Mouse (Mus musculus) midbrain, postnatal 0 days (tissue): ENCODE results near the gene Orc3. TPM values are rescaled to one million over a fixed set of nuclear protein-coding genes. Genes with fewer than 3 reads are reported as not detected.

ENCODE experiments used
- ATAC-seq: fragments of 200-750 bp; cut with Nextera tagmentation; 2 replicates; pipeline ENCODE4 v1.8.0; 2017; ENCODE audit warnings: moderate number of reproducible peaks, mild to moderate bottlenecking, moderate TSS enrichment, moderate library complexity; ENCODE audit not compliant: low FRiP score
- DNase-seq: peaks from one replicate; pipeline ENCODE4 v3.0.0-alpha.2; 2015; ENCODE audit warnings: low spot score
- H3K27ac ChIP-seq: fragments of 300-500 bp; sonication (generic); 2 replicates; pipeline ENCODE4 v1.5.1; 2014; ENCODE audit warnings: low read depth, mild to moderate bottlenecking, low read length, mixed read lengths
- H3K27me3 ChIP-seq: fragments of 300-500 bp; sonication (generic); 2 replicates; pipeline ENCODE4 v1.6.1; 2014; ENCODE audit warnings: low read length, control low read depth, mixed read lengths; ENCODE audit not compliant: insufficient read depth
- H3K36me3 ChIP-seq: fragments of 300-500 bp; sonication (generic); 2 replicates; pipeline ENCODE4 v1.6.1; 2014; ENCODE audit warnings: low read length, control low read depth, mixed read lengths; ENCODE audit not compliant: insufficient read depth
- H3K4me1 ChIP-seq: fragments of 300-500 bp; sonication (generic); 2 replicates; pipeline ENCODE4 v1.6.1; 2014; ENCODE audit warnings: mild to moderate bottlenecking, control low read depth, antibody characterized with exemption, low read length, mixed read lengths; ENCODE audit not compliant: insufficient read depth
- H3K4me2 ChIP-seq: fragments of 300-500 bp; sonication (generic); 2 replicates; pipeline ENCODE4 v1.6.1; 2014; ENCODE audit warnings: low read depth, mild to moderate bottlenecking, low read length, mixed read lengths; ENCODE audit not compliant: poor library complexity, severe bottlenecking
- H3K4me3 ChIP-seq: fragments of 300-500 bp; sonication (generic); 2 replicates; pipeline ENCODE4 v1.5.1; 2014; ENCODE audit warnings: low read depth, mild to moderate bottlenecking, low read length, moderate library complexity
- H3K9ac ChIP-seq: fragments of 300-500 bp; sonication (generic); replicated peaks from 2 replicates; pipeline ENCODE4 v1.6.1; 2014; ENCODE audit warnings: mild to moderate bottlenecking, low read length, moderate library complexity, mixed read lengths; ENCODE audit not compliant: poor library complexity, severe bottlenecking
- H3K9me3 ChIP-seq: fragments of 300-500 bp; sonication (generic); 2 replicates; pipeline ENCODE4 v1.6.1; 2016; ENCODE audit warnings: low read length, control low read depth
- CTCF ChIP-seq: IDR thresholded peaks from 2 replicates; pipeline ENCODE4 v1.5.1; 2016; ENCODE audit warnings: antibody characterized with exemption, mild to moderate bottlenecking
- WGBS: fragments of 180-500 bp; shearing (Covaris S2); extraction: QIAGEN DNeasy Blood & Tissue Kit; methylation state at CpG from one replicate; pipeline ENCODE4 v1.1.7; 2014; 5-methylcytosine and 5-hydroxymethylcytosine counted together
- polyA plus RNA-seq: library from polyadenylated mRNA; unstranded; fragments of >200 nt; fragmentation: Nextera tagmentation; extraction: Ambion mirVana; gene quantifications from 2 replicates; pipeline ENCODE4 v1.2.1, GENCODE M21; 2015
- total RNA-seq: library from RNA; depleted of rRNA; stranded (reverse); fragments of >200 nt; gene quantifications from 2 replicates; pipeline ENCODE4 v1.2.3, GENCODE M21; 2014

Gene Orc3
- total and polyA plus RNA-seq, 2 experiments from 2014 or later = 57.2 to 65.0 TPM

DNA sequence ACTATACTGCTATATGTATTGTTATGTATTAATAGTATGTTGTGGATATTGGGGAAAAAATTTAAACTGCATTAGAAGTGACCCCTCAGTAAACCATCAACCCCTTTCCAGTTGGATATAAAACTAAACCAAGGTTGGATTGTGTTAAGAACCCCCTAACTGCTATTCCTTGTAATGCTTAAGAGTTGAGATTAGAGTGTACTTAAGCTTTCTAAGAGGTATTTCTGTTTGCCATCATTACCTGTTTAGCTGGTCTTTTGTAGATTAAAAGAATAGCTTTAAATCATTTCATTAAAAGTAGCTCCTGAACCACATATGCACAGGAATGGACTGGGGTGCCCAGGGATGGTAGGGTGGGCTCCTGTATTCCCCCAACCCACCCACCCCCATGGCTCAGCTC lies 30.0 kb upstream of the Orc3 start:
- DNase-seq (no peak), ATAC-seq (no peak)
- Histone ChIP-seq H3K4me2 (no peak overlapping the region), H3K27ac (no peak overlapping the region), H3K9ac (no peak overlapping the region), H3K4me1 (no peaks in the 10 kb centered on the region), H3K36me3 (peaks cover 42% of the 10 kb centered on the region), H3K9me3 (no peaks in the 10 kb centered on the region; the same call in 1 of the 2 replicates), H3K4me3 (no peak overlapping the region), H3K27me3 (no peaks in the 10 kb centered on the region)
- TF ChIP-seq CTCF = no peak

DNA sequence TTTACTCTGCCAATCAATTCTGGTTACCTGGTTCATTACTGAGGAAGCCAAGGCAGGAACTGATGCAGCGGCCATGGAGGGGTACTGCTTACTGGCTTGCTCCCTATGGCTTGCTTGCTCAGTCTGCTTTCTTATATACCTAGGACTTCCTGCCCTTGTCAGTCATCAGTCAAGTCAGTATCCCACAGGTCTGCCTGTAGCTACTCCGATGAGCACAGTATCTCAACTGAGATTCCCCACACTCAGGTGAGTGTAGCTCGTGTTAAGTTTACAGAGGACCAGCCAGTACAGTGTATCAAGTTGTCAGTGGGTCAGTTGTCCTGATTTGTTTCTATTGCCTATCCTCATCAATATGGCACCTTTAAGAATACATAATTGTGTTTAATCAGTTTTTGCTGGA lies 26.0 kb upstream of the Orc3 start:
- no peak overlapping the region for H3K27ac ChIP-seq
- peaks cover 22% of the 10 kb centered on the region for H3K36me3 ChIP-seq
- TF ChIP-seq CTCF = no peak
- no peaks in the 10 kb centered on the region for H3K4me1 ChIP-seq
- WGBS = 92% methylated on average over 3 of the region's 3 CpGs
- no peak for DNase-seq
- H3K9me3 ChIP-seq = no peaks in the 10 kb centered on the region; the same call in 1 of the 2 replicates
- no peaks in the 10 kb centered on the region for H3K27me3 ChIP-seq
- no peak overlapping the region for H3K4me2 ChIP-seq
- H3K4me3 ChIP-seq = no peak overlapping the region
- no peak for ATAC-seq
- H3K9ac ChIP-seq = no peak overlapping the region

DNA sequence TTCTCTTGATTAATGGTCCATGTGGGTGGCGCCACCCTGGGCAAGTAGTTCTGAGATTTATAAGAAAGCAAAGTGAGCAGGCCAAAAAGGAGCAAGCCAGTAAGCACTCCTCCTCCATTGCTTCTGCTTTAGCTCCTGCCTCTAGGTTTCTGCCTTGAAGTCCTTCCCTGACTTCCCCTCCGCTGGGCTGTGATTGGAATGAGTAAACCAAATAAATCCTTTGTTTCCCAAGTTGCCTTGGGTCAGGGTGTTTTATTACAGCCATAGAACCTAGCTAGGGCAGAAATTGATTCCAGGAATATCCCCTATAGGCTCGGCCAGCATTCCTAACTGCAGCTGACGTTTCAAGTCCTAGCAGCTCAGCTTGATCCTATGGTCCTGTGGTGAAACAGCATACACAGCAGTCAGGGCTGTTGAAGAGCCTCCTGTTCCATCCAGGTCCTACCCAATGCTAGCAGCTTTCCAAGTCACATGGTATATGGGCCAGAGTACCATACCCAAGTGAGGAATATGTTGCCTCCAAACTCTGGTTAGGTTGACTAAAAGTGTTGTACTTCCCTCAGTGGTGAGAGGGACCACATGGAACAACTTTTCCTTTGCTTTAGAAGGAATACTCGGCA lies 25.1 kb upstream of the Orc3 start:
- 90% methylated on average over 5 of the region's 5 CpGs for WGBS
- ATAC-seq = no peak
- no peak overlapping the region for H3K4me2 ChIP-seq
- no peaks in the 10 kb centered on the region for H3K4me1 ChIP-seq
- H3K9ac ChIP-seq = no peak overlapping the region
- no peak for TF ChIP-seq CTCF
- no peaks in the 10 kb centered on the region; the same call in 1 of the 2 replicates for H3K9me3 ChIP-seq
- DNase-seq = no peak
- peaks cover 19% of the 10 kb centered on the region for H3K36me3 ChIP-seq
- no peak overlapping the region for H3K4me3 ChIP-seq
- H3K27ac ChIP-seq = no peak overlapping the region
- no peaks in the 10 kb centered on the region for H3K27me3 ChIP-seq

DNA sequence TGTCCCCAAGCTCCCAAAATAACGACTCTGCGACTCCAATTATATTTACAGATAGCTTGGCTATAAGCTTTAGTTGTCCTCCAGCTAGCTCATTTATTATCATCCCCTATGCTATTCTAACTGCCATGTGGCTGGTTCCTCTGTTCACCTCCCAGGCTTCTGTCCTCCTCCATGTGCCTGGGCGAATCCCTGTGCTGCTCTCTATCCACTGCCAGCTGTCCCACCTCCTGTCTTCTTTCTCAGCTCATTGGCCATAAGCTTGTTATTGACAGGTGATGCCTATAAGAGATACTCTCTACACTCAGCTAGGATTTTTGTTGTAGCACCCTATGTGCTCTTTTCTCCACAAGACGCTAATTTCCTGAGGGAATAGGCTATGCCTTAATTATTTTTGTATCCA lies 23.1 kb upstream of the Orc3 start:
- H3K9ac ChIP-seq = no peak overlapping the region
- H3K27me3 ChIP-seq = no peaks in the 10 kb centered on the region
- peaks cover 24% of the 10 kb centered on the region for H3K36me3 ChIP-seq
- no peak for TF ChIP-seq CTCF
- no peaks in the 10 kb centered on the region; the same call in 1 of the 2 replicates for H3K9me3 ChIP-seq
- DNase-seq (no peak), ATAC-seq (no peak)
- no peak overlapping the region for H3K4me3 ChIP-seq
- WGBS = 93% methylated on average over 4 of the region's 4 CpGs
- H3K4me1 ChIP-seq = no peaks in the 10 kb centered on the region
- H3K27ac ChIP-seq = no peak overlapping the region
- no peak overlapping the region for H3K4me2 ChIP-seq

DNA sequence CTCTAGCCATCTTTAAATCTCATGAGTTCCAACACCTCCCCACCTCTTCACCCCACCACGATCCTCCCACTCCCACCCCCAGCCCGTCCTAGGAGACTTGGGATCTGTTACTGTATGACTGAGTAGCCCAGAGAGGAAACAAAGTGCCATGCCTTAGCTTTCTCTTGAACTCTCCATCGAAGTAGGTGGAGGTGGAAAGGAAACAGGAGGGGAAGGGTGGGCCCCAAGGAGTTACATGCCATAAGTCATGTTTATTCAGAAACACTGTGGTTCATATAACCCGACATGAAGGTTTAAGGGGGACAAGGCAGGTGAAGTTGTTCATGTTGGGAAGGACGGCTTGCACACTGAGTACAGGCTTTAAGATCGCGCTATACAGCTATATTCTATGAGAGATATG lies 22.6 kb upstream of the Orc3 start:
- TF ChIP-seq CTCF = no peak
- no peaks in the 10 kb centered on the region for H3K4me1 ChIP-seq
- no peaks in the 10 kb centered on the region; the same call in 1 of the 2 replicates for H3K9me3 ChIP-seq
- H3K4me3 ChIP-seq = no peak overlapping the region
- H3K36me3 ChIP-seq = peaks cover 20% of the 10 kb centered on the region
- WGBS = 92% methylated on average over 7 of the region's 7 CpGs
- H3K4me2 ChIP-seq = no peak overlapping the region
- DNase-seq = no peak
- no peak overlapping the region for H3K9ac ChIP-seq
- ATAC-seq = no peak
- no peaks in the 10 kb centered on the region for H3K27me3 ChIP-seq
- H3K27ac ChIP-seq = no peak overlapping the region

DNA sequence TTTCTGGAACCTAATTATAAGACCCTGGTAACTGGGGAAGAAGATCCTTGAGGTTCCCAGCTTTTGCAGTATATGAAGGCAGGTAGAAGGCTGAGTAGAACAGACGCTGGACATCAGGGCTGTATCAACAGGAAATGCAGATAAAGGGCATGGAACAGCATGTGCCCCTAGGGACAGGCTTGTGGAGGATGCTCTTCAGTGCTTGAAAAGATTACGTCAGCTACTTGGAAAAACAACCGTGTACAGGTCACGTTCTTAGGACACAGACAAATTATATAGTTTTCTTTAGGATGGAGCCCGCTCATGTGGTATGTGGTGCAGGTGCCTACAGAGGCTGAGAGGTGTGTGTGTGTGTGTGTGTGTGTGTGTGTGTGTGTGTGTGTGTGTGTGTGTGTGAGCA lies 21.3 kb upstream of the Orc3 start:
- no peak for TF ChIP-seq CTCF
- DNase-seq (no peak), ATAC-seq (no peak)
- Histone ChIP-seq H3K9ac (no peak overlapping the region), H3K4me2 (no peak overlapping the region), H3K9me3 (no peaks in the 10 kb centered on the region; the same call in 1 of the 2 replicates), H3K4me1 (no peaks in the 10 kb centered on the region), H3K4me3 (no peak overlapping the region), H3K27ac (no peak overlapping the region), H3K36me3 (peaks cover 23% of the 10 kb centered on the region), H3K27me3 (no peaks in the 10 kb centered on the region)
- 91% methylated on average over 5 of the region's 5 CpGs for WGBS
